Mouse (Mus musculus) kidney, postnatal 14 days (tissue): ENCODE data around the gene Pde7b.

Experiments
- DNase-seq: peaks from one replicate; pipeline ENCODE4 v3.0.0; 2022; ENCODE audit warnings: mixed read lengths

Gene Pde7b

DNA sequence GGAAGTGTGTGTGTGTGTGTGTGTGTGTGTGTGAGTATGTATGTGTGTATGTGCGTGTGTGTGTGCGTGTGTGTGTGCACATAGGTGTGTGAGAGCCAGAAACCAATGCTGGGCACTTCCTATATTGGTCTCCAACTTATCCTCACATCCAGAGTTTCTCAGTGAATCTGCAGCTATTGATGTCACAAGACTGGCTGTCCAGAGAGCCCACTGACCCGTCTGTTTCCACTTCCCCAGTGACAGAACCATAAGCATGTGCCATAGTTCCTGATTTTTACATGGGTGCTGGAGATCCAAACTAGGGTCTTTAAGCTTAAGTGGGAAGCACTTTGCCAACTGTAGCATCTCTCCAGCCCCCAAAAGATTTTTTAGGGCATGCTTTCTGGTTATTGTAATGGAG is 71.6 kb downstream of the Pde7b start:
- no peak for DNase-seq

DNA sequence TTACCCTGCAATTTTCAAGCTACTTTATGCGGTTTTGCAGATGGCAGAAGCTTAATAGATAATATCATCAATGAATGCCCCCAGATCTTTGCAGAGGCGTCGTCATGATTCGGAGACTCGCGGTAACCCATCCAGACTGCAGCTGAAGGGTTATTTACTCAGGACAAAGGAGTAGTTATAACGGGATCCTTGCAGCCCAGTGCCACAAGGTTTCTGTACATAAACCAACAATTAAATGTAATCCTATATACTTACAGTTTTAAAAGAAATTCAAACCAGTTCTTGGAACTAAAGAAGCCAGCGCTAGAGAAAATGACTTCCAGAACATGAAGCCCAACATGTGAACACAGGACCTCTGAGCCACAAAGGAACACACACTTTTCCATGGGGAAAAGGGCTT is 88.5 kb downstream of the Pde7b start:
- no peak for DNase-seq

DNA sequence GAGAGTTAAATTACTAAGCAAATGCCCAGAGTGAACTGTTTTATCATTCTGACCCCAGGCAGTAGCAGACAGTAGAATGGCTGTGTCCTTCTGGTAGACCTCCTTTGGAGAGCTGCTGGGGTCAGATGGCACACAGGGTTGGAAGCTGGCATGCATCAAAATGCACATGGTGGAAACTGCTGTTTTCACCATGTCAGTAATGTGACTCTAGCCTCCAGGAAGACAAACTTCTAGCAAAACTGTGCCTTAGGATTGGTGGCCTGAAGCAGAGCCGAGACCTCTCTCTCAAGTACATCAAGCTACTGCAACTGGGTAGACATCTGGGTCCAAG is 91.8 kb downstream of the Pde7b start:
- DNase-seq, result no peak

DNA sequence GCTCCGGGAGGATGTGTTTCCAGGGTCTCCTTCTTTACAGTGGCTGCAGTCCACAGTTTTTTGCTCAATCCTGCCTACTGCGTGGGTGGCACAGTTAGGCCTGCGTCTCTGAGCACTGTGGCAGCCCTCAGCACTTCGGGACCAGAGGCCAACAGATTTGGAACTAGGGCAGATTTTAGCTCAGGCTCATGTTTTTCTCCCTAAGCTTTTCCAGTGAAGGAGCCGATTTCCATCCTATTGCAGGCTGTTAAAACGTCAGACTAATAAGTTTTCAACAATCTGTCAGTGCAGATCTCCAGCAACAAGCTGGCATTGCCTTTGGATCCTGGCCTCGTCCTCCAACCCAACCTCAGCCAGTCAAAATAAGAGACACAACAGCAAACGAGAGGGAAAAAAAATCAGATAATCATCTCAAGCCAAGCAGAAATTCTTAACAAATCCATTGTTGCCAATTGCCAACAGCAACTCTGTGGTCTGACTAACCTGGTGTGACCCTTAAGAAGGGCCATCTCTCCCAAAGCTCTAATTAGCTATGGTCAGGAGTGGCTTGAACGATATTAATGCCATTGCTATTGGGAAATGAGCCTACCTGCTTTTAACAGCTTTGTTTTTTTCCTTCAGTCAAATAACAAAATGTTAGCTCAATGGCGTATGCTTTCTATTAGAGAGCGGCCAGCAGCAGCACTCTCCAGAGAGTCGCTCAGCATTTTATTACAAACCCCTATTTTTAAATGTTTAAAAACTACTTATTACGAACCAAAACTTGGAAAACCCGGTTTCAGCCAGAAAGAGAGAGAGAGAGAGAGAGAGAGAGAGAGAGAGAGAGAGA is 92.4 kb downstream of the Pde7b start:
- DNase-seq, result no peak

DNA sequence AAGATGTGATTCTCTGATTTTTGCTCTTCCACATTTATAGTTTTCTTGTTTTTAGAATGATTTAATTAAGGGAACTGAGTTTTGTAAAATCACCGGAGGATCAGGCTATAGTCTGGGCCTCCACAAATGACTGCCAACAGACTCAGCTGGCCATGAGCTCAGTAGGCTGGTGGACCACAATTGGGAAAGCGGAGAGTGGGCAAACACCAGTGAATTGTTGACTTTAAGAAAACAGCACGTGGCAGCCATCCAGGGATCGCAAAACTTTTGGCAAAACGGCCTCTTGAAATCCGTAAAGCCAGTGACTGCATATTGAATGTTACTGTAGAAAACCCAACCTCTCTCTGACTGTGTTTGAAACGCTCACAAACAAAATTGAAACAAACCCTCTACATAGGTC is 94.8 kb downstream of the Pde7b start:
- DNase-seq, result no peak

DNA sequence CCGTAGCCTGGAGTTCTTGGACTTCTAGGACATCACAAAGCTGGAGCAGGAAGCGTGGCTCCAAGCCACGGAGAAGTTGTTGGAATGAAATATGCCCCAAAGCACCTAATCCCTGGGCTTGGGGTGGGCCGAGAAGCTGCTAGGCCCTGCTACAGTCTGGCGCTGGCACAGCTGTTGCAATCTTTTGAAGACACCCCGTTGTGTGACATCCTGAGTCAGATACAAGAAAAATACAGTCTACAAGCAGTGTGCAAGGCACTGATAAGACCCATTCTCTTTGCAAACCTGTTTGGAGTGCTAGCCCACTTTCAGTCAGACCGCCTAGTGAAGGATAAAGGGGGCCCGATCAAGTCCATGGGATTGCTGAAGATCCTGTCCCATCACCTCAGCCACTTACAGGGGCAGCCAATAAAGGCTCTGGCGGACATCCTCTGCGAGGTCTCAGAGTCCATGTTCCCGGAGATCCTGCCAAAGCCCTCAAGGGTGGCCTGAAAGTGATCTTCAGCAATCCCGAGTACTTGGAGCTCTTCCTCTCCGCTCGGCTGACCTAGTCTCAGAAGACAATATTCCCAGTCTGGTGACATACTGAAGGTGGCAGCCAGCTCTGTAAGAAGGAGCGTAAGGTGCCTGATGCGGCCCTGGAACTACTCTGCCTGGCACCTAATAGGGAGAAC is 99.0 kb downstream of the Pde7b start:
- no peak for DNase-seq

DNA sequence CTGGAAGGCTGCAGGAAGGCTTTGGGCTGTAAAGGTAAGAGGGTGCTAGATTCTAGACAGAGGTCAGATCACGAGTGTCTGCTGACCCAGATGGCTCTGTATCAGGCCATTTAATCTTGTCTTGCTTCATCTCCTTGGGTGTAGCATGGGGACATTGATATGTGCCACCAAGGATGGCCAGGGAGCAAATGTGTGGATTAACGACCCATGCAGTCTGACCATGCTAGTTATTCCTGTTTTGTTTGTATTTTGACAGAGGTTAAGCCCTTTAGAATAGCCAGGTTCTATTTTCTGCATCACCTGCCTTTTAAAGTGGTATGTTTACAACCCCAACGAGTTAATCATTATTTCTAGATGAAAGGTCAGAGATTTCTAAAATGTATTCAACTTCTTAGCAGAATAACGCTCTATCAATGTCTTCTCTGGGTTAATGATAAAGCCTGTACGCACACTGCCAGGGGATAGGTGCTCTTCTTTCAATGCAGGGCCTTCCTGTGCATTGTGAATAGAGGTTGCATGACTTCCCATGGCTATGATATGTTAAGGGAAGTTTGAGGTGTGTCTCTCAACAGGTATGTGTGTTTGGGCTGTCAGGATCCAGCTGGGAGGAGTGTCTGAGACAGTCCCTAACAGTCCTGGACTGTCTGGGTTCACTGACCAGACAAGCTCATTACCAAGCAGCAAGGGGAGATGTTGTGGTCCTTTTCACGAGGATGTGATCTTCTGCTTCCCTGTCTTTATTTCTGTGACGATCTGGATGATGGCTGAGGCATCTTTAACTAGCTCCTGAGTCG is 103.0 kb downstream of the Pde7b start:
- DNase-seq, result peak; percentile 54

DNA sequence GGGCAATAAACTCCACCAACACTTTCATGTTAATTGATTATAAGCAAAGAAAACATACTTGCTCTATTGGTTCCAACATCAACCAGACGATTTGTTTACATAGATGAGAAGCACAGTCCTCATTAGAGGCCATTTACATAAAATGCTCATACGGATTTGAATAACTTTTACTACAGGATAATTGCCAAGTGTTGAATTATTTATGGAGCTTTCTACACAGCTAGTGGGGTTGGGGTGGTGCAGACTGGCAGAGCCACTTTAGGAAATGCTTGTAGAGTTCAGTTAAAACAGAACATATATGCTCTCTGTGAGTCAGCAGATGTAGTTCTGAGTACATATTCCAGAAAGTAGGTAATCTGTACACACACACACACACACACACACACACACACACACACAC is 118.9 kb downstream of the Pde7b start:
- no peak for DNase-seq

DNA sequence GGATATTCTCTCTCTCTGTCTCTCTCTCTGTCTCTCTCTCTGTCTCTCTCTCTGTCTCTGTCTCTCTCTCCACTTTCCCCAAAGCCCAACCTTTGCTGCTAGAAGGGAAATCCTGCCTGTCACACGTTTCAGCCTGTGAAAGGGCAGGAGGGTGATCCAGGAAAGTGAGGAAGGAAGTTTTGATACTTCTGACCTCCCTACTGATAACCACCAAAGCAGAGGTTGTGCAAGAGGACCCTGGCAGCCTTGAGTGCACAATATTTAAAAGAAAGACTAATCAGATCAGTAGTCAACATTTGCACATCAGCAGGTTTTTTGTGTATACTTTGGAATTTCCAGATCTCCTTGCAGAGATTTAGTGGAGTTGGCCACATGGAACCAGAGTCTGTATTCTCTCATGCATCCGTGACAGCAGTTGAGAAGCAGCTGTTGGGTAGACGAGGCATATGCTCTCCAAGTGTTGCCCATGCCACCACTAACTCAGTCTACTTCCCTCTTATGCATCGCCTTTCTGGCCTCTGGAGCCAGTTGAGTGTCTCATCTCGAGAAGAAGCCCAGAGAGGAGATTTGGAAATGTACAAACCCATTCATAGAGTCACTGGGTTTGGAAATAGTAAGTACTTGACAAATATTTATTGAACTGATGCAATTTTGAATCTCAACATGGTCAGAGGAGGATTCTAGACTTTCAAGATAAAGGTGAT is 129.6 kb downstream of the Pde7b start:
- DNase-seq, result peak; percentile 22

DNA sequence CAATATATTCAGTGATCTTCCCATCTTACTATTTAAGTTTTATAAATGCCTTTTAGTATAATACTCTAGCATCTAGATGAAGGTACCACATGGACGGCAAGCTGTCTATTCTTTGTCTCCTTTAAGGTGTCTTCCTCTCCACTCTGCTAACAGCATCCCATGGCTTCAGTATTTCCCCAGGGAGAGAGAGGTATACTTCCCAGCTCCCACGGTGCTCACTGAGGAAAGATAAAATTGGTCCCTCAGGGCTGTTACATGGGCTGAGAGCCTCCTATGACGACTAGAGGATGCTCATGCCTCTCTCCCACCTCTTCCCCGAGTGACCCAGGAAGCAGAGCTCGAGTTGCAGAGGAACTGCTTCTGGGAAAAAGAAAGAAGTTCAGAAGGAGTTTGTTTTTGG is 130.9 kb downstream of the Pde7b start:
- no peak for DNase-seq

DNA sequence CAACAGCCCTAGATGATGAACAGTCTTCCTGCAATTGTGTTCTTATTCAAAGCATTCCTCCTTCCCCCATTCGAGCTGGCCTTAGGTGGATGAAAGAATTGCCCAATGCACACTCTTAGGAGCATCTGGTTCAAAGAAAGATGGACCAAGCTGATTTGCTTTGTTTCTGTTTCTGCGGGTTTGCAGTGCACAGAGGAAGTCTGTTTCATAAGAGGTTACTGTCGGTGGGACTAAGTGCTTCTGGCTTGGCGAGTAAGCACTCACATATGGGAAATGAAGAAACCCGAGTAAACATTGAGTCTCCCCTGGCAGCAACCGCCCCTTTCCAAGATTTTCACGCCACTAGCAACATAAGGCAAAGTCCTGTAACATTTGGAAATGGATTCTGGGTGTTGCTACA is 134.8 kb downstream of the Pde7b start:
- DNase-seq, result peak; percentile 32

DNA sequence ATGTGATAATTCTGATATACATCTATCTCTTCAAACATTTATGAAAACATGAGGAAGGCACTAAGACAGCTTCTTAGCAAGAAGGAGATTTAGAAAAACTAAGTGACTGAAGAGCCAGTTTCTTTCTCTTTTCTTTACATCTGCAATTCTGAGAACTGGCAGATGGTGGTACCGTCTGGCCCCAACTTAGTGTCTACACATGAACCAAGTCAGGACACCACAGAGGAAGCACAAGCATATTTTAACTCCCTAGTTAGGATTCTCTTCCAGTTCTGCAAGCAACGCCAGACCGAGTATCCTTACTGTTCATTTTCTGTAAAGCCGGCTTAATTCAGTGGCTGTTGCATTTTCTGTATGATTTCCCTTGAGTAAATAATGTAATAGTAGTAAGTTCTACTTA is 138.9 kb downstream of the Pde7b start:
- no peak for DNase-seq

DNA sequence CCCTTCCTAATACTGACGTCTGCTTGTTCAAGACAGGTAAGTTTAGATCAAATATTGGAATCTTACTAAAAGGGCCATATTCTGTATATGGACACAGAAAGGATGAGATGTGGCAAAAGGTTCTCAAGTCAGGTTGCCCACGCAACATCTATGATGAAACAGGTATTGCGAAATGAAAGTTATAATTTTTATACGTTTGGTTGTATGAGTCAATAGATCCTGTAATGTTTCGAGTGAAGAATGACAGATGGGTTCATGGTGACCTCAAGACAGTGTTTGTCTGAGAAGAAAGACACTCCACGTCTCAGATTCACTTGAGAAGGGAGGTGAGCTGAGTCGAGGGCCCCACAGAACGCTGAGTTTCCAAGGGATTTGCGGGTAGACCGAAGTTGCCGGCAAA is 149.9 kb downstream of the Pde7b start:
- no peak for DNase-seq

DNA sequence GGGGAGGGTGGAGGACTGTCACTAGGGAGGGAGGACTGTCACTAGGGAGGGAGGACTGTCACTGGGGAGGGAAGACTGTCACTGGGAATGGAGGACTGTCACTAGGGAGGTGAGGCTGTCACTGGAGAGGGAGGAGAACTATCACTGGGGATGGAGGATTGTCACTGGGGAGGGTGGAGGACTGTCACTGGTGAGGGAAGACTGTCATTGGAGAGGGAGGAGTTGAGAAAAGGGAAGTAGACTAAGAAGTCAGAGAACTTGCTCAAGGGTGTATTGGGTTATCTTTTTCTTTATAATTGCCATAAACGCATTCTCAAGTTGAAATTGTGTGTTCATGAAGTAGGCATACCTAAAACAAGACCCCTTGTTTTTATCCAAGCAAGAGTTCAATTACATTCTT is 150.5 kb downstream of the Pde7b start:
- no peak for DNase-seq

DNA sequence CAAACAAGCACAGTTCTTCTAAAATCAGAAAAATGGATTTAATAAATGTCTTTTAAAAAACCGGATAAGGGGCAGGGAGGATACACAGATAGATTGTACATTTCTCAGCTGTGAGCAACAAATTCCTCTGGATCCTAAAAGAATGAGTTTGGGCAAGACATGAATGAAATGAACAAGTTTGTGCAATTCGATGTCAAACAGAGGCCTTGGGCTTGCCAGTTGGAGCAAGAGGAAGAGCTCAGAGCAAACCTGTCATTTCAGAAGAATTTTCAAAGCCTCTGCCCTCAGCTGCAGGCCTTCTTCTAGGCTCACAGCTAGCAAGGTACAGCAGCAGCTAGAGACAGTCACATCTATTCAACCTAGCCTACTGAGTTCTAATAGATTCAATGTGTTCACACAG is 153.4 kb downstream of the Pde7b start:
- DNase-seq, result no peak

DNA sequence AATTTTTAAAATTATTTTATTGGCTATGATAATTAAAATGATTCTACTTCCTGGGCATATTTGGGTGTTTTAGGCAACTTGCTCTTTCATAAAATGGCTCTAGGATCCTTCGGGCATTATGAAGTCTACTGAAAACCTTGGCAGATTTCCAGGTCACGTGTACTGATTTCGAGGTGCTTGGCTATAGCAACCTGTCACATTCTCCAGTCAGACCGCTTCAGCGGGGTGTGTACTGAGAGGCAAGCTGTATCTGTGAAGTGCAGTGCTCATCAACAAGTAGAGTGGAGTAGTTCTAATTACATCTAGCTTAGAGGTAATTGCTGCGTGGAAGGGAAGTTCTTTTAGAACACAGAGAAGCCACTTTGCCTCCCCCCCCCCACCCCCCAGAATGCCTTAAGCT is 156.2 kb downstream of the Pde7b start:
- DNase-seq, result peak; percentile 34

DNA sequence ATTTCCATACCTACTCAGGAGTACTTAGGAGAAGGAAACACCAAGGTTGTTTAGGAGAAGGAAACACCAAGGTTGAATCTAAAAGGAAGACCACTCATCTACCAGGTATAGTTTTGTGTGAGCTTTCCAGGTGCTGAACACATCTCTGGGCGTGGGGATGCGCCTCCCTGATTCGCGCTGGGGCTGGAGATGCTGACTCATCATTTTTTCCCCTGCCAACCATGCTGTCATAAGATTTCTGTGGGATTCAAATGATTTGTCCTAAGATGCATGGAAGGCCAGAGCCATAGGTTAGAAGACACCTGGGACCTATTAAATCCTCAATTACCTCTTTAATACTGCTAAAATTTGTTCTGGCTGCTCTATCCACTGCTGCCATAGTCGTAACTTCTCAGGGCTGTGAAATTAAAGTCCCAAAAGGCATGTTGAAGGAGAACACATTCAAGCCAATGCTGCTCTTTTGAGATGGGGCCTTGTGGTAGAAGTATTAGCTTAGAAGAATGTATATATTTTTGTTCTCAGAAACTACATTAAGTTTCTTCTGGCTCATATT is 157.1 kb downstream of the Pde7b start:
- DNase-seq, result no peak

DNA sequence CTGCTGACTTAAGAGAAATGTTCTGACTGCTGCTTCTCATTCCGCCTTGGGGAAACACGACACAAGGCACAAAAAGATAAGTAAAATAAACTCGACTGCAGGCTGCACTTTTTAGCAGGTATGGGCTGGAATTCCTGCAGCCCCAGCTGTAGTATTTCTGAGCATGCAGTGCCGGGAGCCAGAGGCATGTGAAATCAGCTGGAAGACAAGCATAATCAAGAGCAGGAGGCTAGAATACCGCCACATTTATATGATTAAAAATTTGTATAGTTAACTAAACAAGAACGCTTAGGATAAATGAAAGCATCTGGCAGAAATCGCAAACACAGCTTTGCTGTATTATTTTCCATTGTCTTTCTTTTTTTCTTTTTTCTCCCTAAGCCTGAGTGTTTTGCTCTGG is 168.4 kb downstream of the Pde7b start:
- DNase-seq, result no peak

DNA sequence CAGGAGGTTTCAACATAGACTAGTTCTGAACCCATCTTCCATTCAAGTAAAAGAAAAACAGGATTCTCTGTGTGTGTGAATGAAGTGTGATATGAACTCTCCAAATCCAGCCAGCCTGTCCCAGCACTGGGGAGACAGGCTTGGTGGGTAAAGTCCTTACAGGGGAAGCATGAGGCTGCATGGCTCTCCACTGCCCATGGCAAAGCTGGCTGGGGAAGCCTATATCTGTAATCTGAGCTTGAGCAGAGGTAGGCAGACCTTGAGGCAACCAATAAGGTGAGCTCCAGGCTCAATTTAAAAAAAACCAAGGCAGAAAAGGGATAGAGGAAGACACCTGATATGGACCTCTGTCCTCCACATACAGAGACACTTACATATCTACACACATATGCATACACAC is 173.5 kb downstream of the Pde7b start:
- no peak for DNase-seq

DNA sequence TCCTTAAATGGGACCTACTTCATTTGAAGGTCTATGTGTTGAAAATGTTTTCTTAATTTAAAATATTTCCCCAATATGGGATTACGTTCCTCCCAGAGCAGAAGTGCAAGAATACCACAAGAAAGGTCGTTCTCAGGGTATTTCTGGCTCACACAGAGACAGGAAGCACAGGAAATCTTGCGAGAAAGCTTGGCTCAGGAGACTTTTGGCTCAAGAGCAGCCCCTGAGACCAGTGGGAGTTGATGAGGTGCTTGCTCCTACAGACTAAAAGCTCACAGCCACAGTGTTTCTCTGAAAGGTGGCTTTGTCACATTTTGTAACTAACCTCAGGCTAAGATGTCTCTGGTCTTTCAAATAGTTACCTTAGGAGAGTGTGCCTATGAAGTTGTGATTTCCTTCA is 174.1 kb downstream of the Pde7b start:
- peak; percentile 43 for DNase-seq

DNA sequence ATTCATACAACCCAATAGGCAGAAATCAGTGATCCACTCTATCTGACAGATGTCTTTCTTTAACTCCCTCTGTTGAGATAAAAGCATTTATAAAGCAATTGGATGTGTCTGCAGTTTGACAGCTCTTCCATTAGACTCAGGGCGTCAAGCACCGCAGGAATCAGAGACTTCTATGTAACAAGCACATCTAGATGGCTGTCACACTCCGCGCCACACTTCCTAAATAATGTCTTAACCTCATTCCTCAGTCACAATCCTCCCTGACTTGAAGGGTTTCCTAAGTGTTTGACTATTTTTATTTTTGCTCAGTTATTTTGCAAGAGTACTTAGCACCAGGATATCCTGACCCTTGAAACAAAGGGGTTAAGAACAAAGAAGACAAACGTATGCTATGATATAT is 174.7 kb downstream of the Pde7b start:
- no peak for DNase-seq

DNA sequence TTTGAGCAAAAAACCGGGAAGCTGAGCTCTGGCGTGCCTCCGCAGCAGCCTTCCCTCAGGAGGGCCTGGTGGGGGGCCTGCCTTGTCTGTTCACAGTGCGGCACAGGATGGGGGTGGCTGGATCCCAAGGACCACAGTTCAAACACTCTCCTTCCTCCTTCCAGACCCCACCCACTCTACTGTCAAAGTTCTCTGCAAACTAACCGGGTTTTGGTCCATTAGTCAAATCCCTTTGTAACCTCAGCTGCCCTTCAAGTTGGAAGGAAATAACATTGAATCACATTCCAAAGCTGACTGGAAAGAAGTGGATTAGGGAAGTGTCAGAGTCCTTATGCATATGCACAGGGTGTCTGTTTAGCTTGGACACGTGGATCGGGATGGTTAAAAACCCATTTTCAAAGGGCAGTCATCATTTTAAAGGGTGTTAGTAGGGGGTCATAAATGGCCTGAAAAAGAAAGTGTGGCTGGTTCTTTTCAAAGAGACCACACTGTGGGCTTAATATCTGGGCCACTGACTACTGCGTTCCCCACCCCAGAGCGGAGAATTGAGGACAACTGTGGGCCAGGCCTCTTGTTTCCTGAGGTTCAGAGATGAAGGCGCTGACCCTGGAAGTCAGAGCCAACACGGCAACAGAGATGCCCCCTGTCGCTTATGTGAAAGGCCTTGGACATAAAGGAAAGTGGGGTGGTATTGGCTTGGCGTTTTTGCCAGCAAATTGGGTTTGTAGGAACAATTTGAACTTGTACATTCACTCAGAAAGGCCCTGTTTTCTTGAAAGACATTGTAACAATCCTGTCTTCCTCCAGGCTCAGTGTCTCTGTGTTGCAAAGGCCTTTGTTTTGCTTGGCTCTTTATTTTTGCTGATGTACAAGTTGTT is 175.8 kb downstream of the Pde7b start:
- peak; percentile 76 for DNase-seq
